Mouse (Mus musculus) forebrain, embryonic 16.5 days (tissue): Measurements from ENCODE around the gene Alox5. TPM values are rescaled to one million over a fixed set of nuclear protein-coding genes. Genes with fewer than 3 reads are reported as not detected.
"Not testable (repeated sequence)": the region's sequence is repeated elsewhere in the genome, so short reads cannot be mapped to it uniquely, and the experiment has no call there.

Experiments used
- ATAC-seq: fragments of 200-750 bp; cut with Nextera tagmentation; 2 replicates; pipeline ENCODE4 v1.8.0; 2017; ENCODE audit warnings: mild to moderate bottlenecking, moderate library complexity
- H3K27ac ChIP-seq: fragments of 300-500 bp; sonication (generic); 2 replicates; pipeline ENCODE4 v1.5.1; 2014; ENCODE audit warnings: low read length, control low read depth
- H3K27me3 ChIP-seq: fragments of 300-500 bp; sonication (generic); replicated peaks from 2 replicates; pipeline ENCODE4 v1.6.1; 2014; ENCODE audit warnings: low read length; ENCODE audit not compliant: control insufficient read depth, insufficient read depth
- H3K36me3 ChIP-seq: fragments of 300-500 bp; sonication (generic); 2 replicates; pipeline ENCODE4 v1.6.1; 2014; ENCODE audit not compliant: control insufficient read depth, insufficient read depth
- H3K4me1 ChIP-seq: fragments of 300-500 bp; sonication (generic); replicated peaks from 2 replicates; pipeline ENCODE4 v1.6.1; 2014; ENCODE audit warnings: low read length; ENCODE audit not compliant: control insufficient read depth, insufficient read depth
- H3K4me2 ChIP-seq: fragments of 300-500 bp; sonication (generic); 2 replicates; pipeline ENCODE4 v1.6.1; 2014; ENCODE audit warnings: mild to moderate bottlenecking, low read length, control low read depth
- H3K4me3 ChIP-seq: fragments of 300-500 bp; sonication (generic); replicated peaks from 2 replicates; pipeline ENCODE4 v1.5.1; 2014; ENCODE audit warnings: mild to moderate bottlenecking, low read length, control low read depth
- H3K9ac ChIP-seq: fragments of 300-500 bp; sonication (generic); replicated peaks from 2 replicates; pipeline ENCODE4 v1.6.1; 2014; ENCODE audit warnings: low read depth, low read length, control low read depth
- H3K9me3 ChIP-seq: fragments of 300-500 bp; sonication (generic); 2 replicates; pipeline ENCODE4 v1.6.1; 2016; ENCODE audit warnings: low read length; ENCODE audit not compliant: control insufficient read depth
- WGBS: fragments of 180-500 bp; shearing (Covaris S2); extraction: QIAGEN DNeasy Blood & Tissue Kit; methylation state at CpG from one replicate; pipeline ENCODE4 v1.1.7; 2014; 5-methylcytosine and 5-hydroxymethylcytosine counted together
- polyA plus RNA-seq: library from polyadenylated mRNA; unstranded; fragments of >200 nt; fragmentation: Nextera tagmentation; extraction: Ambion mirVana; gene quantifications from 2 replicates; pipeline ENCODE4 v1.2.1, GENCODE M21; 2015

Gene Alox5
- polyA plus RNA-seq, result 0.37 and 0.52 TPM in 2 replicates

- no peak for ATAC-seq
- WGBS, result 3% methylated on average over 43 of the region's 43 CpGs
- H3K9ac ChIP-seq, result 0 out of 2 replicates have a peak within 1 kb of the TSS, but pooled peaks have one; percentile 32
These were observed at the start of gene Alox5 for GRCm38 (mm10) chr6:116460544-116461283. Gene Alox5 (minus strand): TSS chr6:116461178.

GRCm38 (mm10) chr6:116506302-116507003, 45.5 kb upstream of the Alox5 start, which contains the start of gene Olfr212:
Gene Olfr212 (plus strand): TSS chr6:116506516.
- H3K4me2 ChIP-seq, H3K9ac ChIP-seq, ATAC-seq, H3K9me3 ChIP-seq, H3K4me3 ChIP-seq, H3K4me1 ChIP-seq, H3K27me3 ChIP-seq, H3K27ac ChIP-seq, H3K36me3 ChIP-seq: not testable (repeated sequence)
- WGBS, result 97% methylated on average over 17 of the region's 20 CpGs

More at GRCm38 (mm10) chr6:116460544-116461283, at the start of gene Alox5:
- Histone ChIP-seq H3K9me3 (no peaks in the 10 kb centered on the region), H3K4me1 (peaks cover 5% of the 10 kb centered on the region), H3K4me2 (peak within 1 kb of the TSS; percentile 53), H3K4me3 (peak within 1 kb of the TSS; percentile 26), H3K36me3 (no peaks in the 10 kb centered on the region), H3K27me3 (peaks cover 6% of the 10 kb centered on the region; the same call in 1 of the 2 replicates), H3K27ac (no peak within 1 kb of the TSS)

GRCm38 (mm10) chr6:116495960-116496359, 35.0 kb upstream of the Alox5 start:
- H3K27me3 ChIP-seq, result no peaks in the 10 kb centered on the region
- no peak overlapping the region for H3K4me3 ChIP-seq
- no peaks in the 10 kb centered on the region for H3K36me3 ChIP-seq
- 91% methylated on average over 1 of the region's 1 CpGs for whole genome bisulfite sequencing
- no peaks in the 10 kb centered on the region for H3K4me1 ChIP-seq
- no peak overlapping the region for H3K27ac ChIP-seq
- H3K9me3 ChIP-seq, result no peaks in the 10 kb centered on the region
- no peak overlapping the region for H3K4me2 ChIP-seq
- no peak for ATAC-seq
- H3K9ac ChIP-seq, result no peak overlapping the region

- no peaks in the 10 kb centered on the region for H3K4me1 ChIP-seq
- 90% methylated on average over 5 of the region's 5 CpGs for WGBS
- no peaks in the 10 kb centered on the region for H3K9me3 ChIP-seq
- H3K4me3 ChIP-seq, result no peak overlapping the region
- ATAC-seq, result no peak
- H3K27ac ChIP-seq, result no peak overlapping the region
- no peaks in the 10 kb centered on the region for H3K27me3 ChIP-seq
- H3K9ac ChIP-seq, result no peak overlapping the region
- no peak overlapping the region for H3K4me2 ChIP-seq
- H3K36me3 ChIP-seq, result no peaks in the 10 kb centered on the region
These were observed 32.8 kb upstream of the Alox5 start for GRCm38 (mm10) chr6:116493742-116494141.

- H3K4me2 ChIP-seq, result no peak within 1 kb of the TSS
- no peak within 1 kb of the TSS for H3K9ac ChIP-seq
- 63% methylated on average over 4 of the region's 4 CpGs for WGBS
- H3K27ac ChIP-seq, result no peak within 1 kb of the TSS
- H3K4me3 ChIP-seq, result no peak within 1 kb of the TSS
- no peaks in the 10 kb centered on the region for H3K9me3 ChIP-seq
- no peaks in the 10 kb centered on the region for H3K27me3 ChIP-seq
- no peaks in the 10 kb centered on the region for H3K36me3 ChIP-seq
- no peaks in the 10 kb centered on the region for H3K4me1 ChIP-seq
- no peak for ATAC-seq
These were observed 27.8 kb upstream of the Alox5 start, which contains the start of gene Olfr211 for GRCm38 (mm10) chr6:116488791-116489190. Gene Olfr211 (plus strand): TSS chr6:116489091.

GRCm38 (mm10) chr6:116486833-116487232, 25.9 kb upstream of the Alox5 start:
- Histone ChIP-seq H3K4me3 (no peak overlapping the region), H3K9me3 (no peaks in the 10 kb centered on the region), H3K27ac (no peak overlapping the region), H3K27me3 (no peaks in the 10 kb centered on the region), H3K4me2 (no peak overlapping the region), H3K4me1 (no peaks in the 10 kb centered on the region), H3K36me3 (no peaks in the 10 kb centered on the region), H3K9ac (no peak overlapping the region)
- no peak for ATAC-seq
- 71% methylated on average over 1 of the region's 1 CpGs for WGBS

- Histone ChIP-seq H3K27me3 (no peaks in the 10 kb centered on the region), H3K4me2 (no peak overlapping the region), H3K4me3 (no peak overlapping the region), H3K4me1 (no peaks in the 10 kb centered on the region), H3K36me3 (no peaks in the 10 kb centered on the region), H3K9ac (no peak overlapping the region), H3K9me3 (no peaks in the 10 kb centered on the region), H3K27ac (no peak overlapping the region)
- 66% methylated on average over 1 of the region's 1 CpGs for WGBS
- ATAC-seq, result no peak
These were observed 24.1 kb upstream of the Alox5 start for GRCm38 (mm10) chr6:116485081-116485480.

- 45% methylated on average over 3 of the region's 3 CpGs for WGBS
- Histone ChIP-seq H3K36me3 (no peaks in the 10 kb centered on the region), H3K9ac (no peak overlapping the region), H3K9me3 (no peaks in the 10 kb centered on the region), H3K4me3 (no peak overlapping the region), H3K4me2 (no peak overlapping the region), H3K27me3 (no peaks in the 10 kb centered on the region), H3K27ac (no peak overlapping the region), H3K4me1 (no peaks in the 10 kb centered on the region)
- ATAC-seq, result no peak
These were observed 7.1 kb upstream of the Alox5 start for GRCm38 (mm10) chr6:116468081-116468480.

- peaks cover 6% of the 10 kb centered on the region; the same call in 1 of the 2 replicates for H3K27me3 ChIP-seq
- no peak for ATAC-seq
- 78% methylated on average over 2 of the region's 2 CpGs for WGBS
- H3K4me3 ChIP-seq, result no peak overlapping the region
- H3K36me3 ChIP-seq, result no peaks in the 10 kb centered on the region
- H3K27ac ChIP-seq, result no peak overlapping the region
- no peak overlapping the region for H3K9ac ChIP-seq
- H3K4me2 ChIP-seq, result no peak overlapping the region
- no peaks in the 10 kb centered on the region for H3K9me3 ChIP-seq
- peaks cover 5% of the 10 kb centered on the region for H3K4me1 ChIP-seq
These were observed 1.7 kb downstream of the Alox5 start for GRCm38 (mm10) chr6:116459232-116459631.
